Mouse (Mus musculus): ENCODE data around the gene Prkaa2. TPM values are rescaled to one million over a fixed set of nuclear protein-coding genes. Genes with fewer than 3 reads are reported as not detected.

Gene Prkaa2
- total RNA-seq (2014; rRNA removed), result 21.3 and 24.9 TPM in 2 replicates
- polyA plus RNA-seq (2012; rRNA removed), result 8.2 and 11.3 TPM in 2 replicates

GRCm38 (mm10) chr4:105109199-105109989, at the start of gene Prkaa2:
TSS of gene Prkaa2 (minus strand) at chr4:105109890.
- Histone ChIP-seq H3K9ac (ENCODE audit: low read depth, low read length) (peak within 1 kb of the TSS; percentile 99), H3K27me3 (ENCODE audit: control insufficient read depth, insufficient read depth, low read length) (no peaks in the 10 kb centered on the region), H3K79me2 (ENCODE audit: control insufficient read depth, insufficient read depth, low read length) (peaks cover 26% of the 10 kb centered on the region), H3K36me3 (ENCODE audit: control insufficient read depth, insufficient read depth, low read length) (no peaks in the 10 kb centered on the region), H3K4me3 (ENCODE audit: insufficient read depth, low read depth, low read length) (peak within 1 kb of the TSS; percentile 99), H3K4me1 (ENCODE audit: control insufficient read depth, insufficient read depth, low read length) (peaks cover 22% of the 10 kb centered on the region), H3K27ac (replicated peaks; ENCODE audit: insufficient read depth, low read depth, low read length) (peak within 1 kb of the TSS; percentile 98)
- DNase-seq (ENCODE audit: extremely low read depth, low read depth, low spot score), result no peak
- TF ChIP-seq POLR2A (IDR thresholded peaks at IDR 0.05; ENCODE audit: extremely low read depth, insufficient read depth, low read length) (peak; percentile 43; the same call in 1 of the 2 replicates), CTCF (IDR thresholded peaks at IDR 0.05; ENCODE audit: low read depth, low read length) (peak; percentile 24)
- under 1% methylated on average over 75 of the region's 80 CpGs for WGBS

GRCm38 (mm10) chr4:105159531-105159870, 49.8 kb upstream of the Prkaa2 start:
- Histone ChIP-seq H3K4me3 (ENCODE audit: insufficient read depth, low read depth, low read length) (peak overlapping the region; percentile 99), H3K79me2 (ENCODE audit: control insufficient read depth, insufficient read depth, low read length) (peaks cover 47% of the 10 kb centered on the region), H3K36me3 (ENCODE audit: control insufficient read depth, insufficient read depth, low read length) (peaks cover 42% of the 10 kb centered on the region), H3K27ac (replicated peaks; ENCODE audit: insufficient read depth, low read depth, low read length) (peak overlapping the region; percentile 93), H3K4me1 (ENCODE audit: control insufficient read depth, insufficient read depth, low read length) (peaks cover 25% of the 10 kb centered on the region), H3K9ac (ENCODE audit: low read depth, low read length) (peak overlapping the region; percentile 98), H3K27me3 (ENCODE audit: control insufficient read depth, insufficient read depth, low read length) (no peaks in the 10 kb centered on the region)
- DNase-seq (ENCODE audit: extremely low read depth, low read depth, low spot score), result no peak
- no peak for TF ChIP-seq CTCF (IDR thresholded peaks at IDR 0.05; ENCODE audit: low read depth, low read length)
- TF ChIP-seq POLR2A (IDR thresholded peaks at IDR 0.05; ENCODE audit: extremely low read depth, insufficient read depth, low read length), result no peak
- 14% methylated on average over 6 of the region's 6 CpGs for WGBS

- Histone ChIP-seq H3K27me3 (ENCODE audit: control insufficient read depth, insufficient read depth, low read length) (no peaks in the 10 kb centered on the region), H3K79me2 (ENCODE audit: control insufficient read depth, insufficient read depth, low read length) (peaks cover 41% of the 10 kb centered on the region), H3K27ac (replicated peaks; ENCODE audit: insufficient read depth, low read depth, low read length) (peak overlapping the region; percentile 93), H3K36me3 (ENCODE audit: control insufficient read depth, insufficient read depth, low read length) (peaks cover 37% of the 10 kb centered on the region), H3K4me1 (ENCODE audit: control insufficient read depth, insufficient read depth, low read length) (peaks cover 22% of the 10 kb centered on the region), H3K4me3 (ENCODE audit: insufficient read depth, low read depth, low read length) (peak overlapping the region; percentile 99), H3K9ac (ENCODE audit: low read depth, low read length) (peak overlapping the region; percentile 98)
- TF ChIP-seq POLR2A (IDR thresholded peaks at IDR 0.05; ENCODE audit: extremely low read depth, insufficient read depth, low read length) (no peak), CTCF (IDR thresholded peaks at IDR 0.05; ENCODE audit: low read depth, low read length) (peak; percentile 36; the same call in 1 of the 2 replicates)
- DNase-seq (ENCODE audit: extremely low read depth, low read depth, low spot score), result no peak
- WGBS, result 3% methylated on average over 18 of the region's 18 CpGs
These were observed 49.2 kb upstream of the Prkaa2 start for GRCm38 (mm10) chr4:105158651-105159530.

- Histone ChIP-seq H3K79me2 (ENCODE audit: control insufficient read depth, insufficient read depth, low read length) (peaks cover 34% of the 10 kb centered on the region), H3K27me3 (ENCODE audit: control insufficient read depth, insufficient read depth, low read length) (no peaks in the 10 kb centered on the region), H3K4me1 (ENCODE audit: control insufficient read depth, insufficient read depth, low read length) (peaks cover 17% of the 10 kb centered on the region), H3K9ac (ENCODE audit: low read depth, low read length) (peak overlapping the region; percentile 98), H3K27ac (replicated peaks; ENCODE audit: insufficient read depth, low read depth, low read length) (peak overlapping the region; percentile 93), H3K36me3 (ENCODE audit: control insufficient read depth, insufficient read depth, low read length) (peaks cover 30% of the 10 kb centered on the region), H3K4me3 (ENCODE audit: insufficient read depth, low read depth, low read length) (peak overlapping the region; percentile 99)
- DNase-seq (ENCODE audit: extremely low read depth, low read depth, low spot score), result peak; percentile 75
- peak; percentile 34; the same call in 1 of the 2 replicates for TF ChIP-seq POLR2A (IDR thresholded peaks at IDR 0.05; ENCODE audit: extremely low read depth, insufficient read depth, low read length)
- peak; percentile 14; the same call in 1 of the 2 replicates for TF ChIP-seq CTCF (IDR thresholded peaks at IDR 0.05; ENCODE audit: low read depth, low read length)
- under 1% methylated on average over 26 of the region's 26 CpGs for WGBS
These were observed 48.5 kb upstream of the Prkaa2 start for GRCm38 (mm10) chr4:105158169-105158555.

GRCm38 (mm10) chr4:105157276-105158168, 47.8 kb upstream of the Prkaa2 start, which contains the start of gene Plpp3:
TSS of gene Plpp3 (plus strand) at chr4:105157347.
- 1% methylated on average over 77 of the region's 77 CpGs for WGBS
- peak; percentile 93 for DNase-seq (ENCODE audit: extremely low read depth, low read depth, low spot score)
- H3K4me1 ChIP-seq (ENCODE audit: control insufficient read depth, insufficient read depth, low read length), result peaks cover 13% of the 10 kb centered on the region
- H3K79me2 ChIP-seq (ENCODE audit: control insufficient read depth, insufficient read depth, low read length), result peaks cover 32% of the 10 kb centered on the region
- H3K9ac ChIP-seq (ENCODE audit: low read depth, low read length), result peak within 1 kb of the TSS; percentile 98
- no peaks in the 10 kb centered on the region for H3K27me3 ChIP-seq (ENCODE audit: control insufficient read depth, insufficient read depth, low read length)
- peak within 1 kb of the TSS; percentile 93 for H3K27ac ChIP-seq (replicated peaks; ENCODE audit: insufficient read depth, low read depth, low read length)
- H3K36me3 ChIP-seq (ENCODE audit: control insufficient read depth, insufficient read depth, low read length), result peaks cover 27% of the 10 kb centered on the region
- H3K4me3 ChIP-seq (ENCODE audit: insufficient read depth, low read depth, low read length), result peak within 1 kb of the TSS; percentile 99
- TF ChIP-seq CTCF (IDR thresholded peaks at IDR 0.05; ENCODE audit: low read depth, low read length) (no peak), POLR2A (IDR thresholded peaks at IDR 0.05; ENCODE audit: extremely low read depth, insufficient read depth, low read length) (peak; percentile 98)

Measured in liver, adult 2 months (tissue).